Mouse (Mus musculus) monocyte, adult 5-6 weeks (primary cell): ENCODE results near the gene Xrcc5. TPM values are rescaled to one million over a fixed set of nuclear protein-coding genes. Genes with fewer than 3 reads are reported as not detected.

Experiments
- ATAC-seq: fragments of 153-309, 156-312 bp; replicated peaks from 2 replicates; pipeline ENCODE4 v1.8.0; 2017; ENCODE audit warnings: mild to moderate bottlenecking; ENCODE audit not compliant: low TSS enrichment, insufficient number of reproducible peaks, severe bottlenecking, poor library complexity, low FRiP score
- total RNA-seq: library from RNA; stranded (forward); fragments of 200-1000, 200-491, 200-594 nt; gene quantifications from 3 replicates; pipeline ENCODE4 v1.2.3, GENCODE M21; 2017

Xrcc5 gene
- total RNA-seq, result 6.0 to 18.4 TPM (median 9.1 TPM) in 3 replicates

DNA sequence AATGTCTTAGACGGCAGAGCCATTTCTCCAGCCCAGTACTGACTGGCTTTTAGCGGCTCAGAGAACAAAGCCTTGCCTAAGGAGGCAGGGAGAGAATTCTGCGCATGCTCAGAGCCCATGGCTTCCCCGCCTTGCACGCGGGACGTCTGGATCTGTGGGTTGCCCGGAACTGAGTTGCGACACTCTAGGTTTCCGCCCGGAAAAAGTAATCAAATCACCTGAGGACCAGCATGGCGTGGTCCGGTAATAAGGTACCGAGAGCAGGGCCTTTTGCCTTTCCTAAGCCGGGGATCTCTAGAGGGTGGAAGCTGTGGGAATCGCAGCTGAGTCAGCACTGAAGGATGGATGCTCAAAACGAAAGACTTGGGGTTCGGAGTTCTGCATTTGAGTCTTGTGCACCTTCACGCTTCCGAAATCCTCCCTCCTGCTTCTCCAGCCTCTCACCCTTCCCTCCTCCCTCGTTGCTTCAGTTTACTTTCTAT, at the start of gene Xrcc5:
TSS of gene Xrcc5 (plus strand) at position 105 of the 482 bp plus-strand sequence.
- ATAC-seq, result peak; percentile 88

DNA sequence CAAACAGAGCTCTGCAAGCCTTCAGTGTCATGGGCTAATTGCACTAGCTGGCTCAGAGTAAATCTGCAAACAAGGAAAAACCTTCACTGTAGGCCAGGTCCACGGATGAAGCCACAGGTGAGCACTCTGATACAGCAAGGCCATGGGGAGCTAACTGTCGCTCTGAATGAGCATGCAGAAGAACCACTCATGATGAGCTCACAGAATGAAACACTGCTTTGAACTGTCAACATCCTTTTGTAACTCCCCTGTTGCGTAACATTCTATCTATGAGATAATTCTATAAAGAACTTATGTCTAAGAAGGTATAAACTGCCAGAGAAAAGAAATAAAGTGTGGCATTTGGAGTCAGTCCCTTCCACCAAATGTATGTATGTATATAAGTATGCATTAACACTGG, 44.1 kb upstream of the Xrcc5 start:
- no peak for ATAC-seq

GRCm38 (mm10) chr1:72278085-72278484, 29.1 kb upstream of the Xrcc5 start:
- ATAC-seq, result no peak

GRCm38 (mm10) chr1:72282604-72283003, 24.6 kb upstream of the Xrcc5 start:
- no peak for ATAC-seq

DNA sequence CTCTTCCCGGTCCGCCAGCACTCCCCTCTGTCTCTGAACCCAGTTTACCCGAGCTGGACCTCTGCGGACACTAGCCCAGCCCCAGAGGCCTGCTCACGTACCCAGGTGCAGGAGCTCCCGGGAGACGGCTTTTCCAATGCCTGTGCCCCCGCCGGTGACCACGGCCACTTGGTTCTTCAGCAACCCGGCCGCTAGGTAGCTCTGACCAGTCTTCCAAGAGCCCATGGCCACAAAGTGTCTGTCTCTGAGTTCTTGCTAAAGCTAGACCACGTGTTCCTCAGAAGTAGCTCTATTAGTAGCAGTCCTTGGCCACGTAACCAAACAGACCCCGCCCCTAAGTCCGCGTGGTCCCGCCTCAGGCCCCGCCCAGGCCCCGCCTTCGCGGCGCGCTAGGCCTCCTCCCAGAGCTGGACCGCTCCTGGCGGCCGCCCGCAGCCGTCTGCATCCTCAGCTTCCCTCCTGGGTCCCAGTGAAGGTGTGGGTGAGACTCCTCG, 23.2 kb upstream of the Xrcc5 start, which contains the start of the genes Pecr and Tmem169:
TSS of gene Pecr (minus strand) at position 323 of the 494 bp plus-strand sequence.
TSS of gene Tmem169 (plus strand) at position 378 of the 494 bp plus-strand sequence.
- peak; percentile 98 for ATAC-seq

DNA sequence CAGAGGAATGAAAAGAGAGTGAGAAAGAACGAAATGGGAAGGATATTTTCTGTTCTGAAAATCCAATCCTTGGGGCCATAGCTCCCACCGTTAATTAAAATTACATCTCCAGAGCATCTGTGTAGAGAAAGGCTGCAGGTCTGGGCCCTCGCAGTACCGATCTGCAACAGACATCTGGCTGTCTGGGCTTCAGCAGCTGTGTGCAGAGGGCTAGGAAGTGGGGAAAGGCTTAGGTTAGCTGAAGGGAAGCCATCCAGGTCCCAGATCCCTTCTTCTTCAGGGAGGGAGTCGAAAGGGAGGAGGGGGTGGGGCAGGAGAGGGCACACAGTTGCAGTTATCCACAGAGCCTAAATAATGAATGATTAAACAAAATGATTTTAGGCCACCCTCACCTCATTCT, 22.7 kb upstream of the Xrcc5 start:
- ATAC-seq, result no peak

GRCm38 (mm10) chr1:72286904-72287303, 20.3 kb upstream of the Xrcc5 start:
- no peak for ATAC-seq

- ATAC-seq, result no peak
Measured at GRCm38 (mm10) chr1:72287893-72288292, 19.3 kb upstream of the Xrcc5 start.

DNA sequence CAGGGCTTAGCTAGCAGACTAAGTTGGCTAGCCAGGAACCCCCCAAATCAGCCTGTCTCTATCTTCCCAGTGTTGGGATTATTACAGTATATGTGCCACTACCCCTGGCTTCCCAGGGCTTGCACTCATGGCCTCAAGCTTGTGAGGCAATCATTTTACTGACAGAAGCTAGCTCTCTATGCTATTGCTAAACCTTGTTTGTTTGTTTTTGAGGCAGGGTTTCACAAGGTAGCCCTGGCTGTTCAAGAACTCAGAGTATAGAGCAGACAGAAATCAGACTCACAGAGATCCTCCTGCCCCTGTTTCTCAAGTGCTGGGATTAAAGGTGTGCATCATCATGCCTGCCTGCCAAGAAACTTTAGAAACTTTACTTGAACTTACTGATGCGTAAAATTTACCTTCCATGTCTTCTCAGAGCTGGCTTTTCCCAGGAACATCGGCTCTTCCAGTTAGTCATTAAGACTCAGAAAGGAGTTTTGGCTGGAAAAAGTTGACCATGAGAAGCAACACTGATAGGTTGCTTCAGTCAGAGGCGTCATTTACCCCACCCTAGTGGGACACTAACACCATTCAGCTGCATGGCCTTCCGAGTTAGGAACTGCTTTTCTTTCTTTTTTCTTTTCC, 18.6 kb upstream of the Xrcc5 start:
- ATAC-seq, result no peak

DNA sequence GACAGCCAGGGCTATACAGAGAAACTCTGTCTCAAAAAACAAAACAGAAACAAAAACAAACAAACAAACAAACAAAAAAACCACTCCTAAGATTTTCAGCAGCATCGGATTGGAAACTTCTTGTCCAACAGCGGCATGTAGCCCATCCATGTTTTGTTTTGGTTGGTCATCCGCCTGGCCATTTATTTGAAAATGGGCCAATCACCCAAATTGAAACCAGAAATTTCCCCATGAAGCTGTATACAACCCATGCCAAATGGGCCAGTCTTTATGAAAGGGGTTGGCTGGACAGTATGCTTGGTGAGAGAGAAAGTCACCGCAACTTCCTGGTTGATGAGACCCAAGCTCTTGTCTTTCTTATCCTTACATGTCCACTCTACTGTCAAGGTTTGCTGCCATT, 16.3 kb upstream of the Xrcc5 start:
- no peak for ATAC-seq

DNA sequence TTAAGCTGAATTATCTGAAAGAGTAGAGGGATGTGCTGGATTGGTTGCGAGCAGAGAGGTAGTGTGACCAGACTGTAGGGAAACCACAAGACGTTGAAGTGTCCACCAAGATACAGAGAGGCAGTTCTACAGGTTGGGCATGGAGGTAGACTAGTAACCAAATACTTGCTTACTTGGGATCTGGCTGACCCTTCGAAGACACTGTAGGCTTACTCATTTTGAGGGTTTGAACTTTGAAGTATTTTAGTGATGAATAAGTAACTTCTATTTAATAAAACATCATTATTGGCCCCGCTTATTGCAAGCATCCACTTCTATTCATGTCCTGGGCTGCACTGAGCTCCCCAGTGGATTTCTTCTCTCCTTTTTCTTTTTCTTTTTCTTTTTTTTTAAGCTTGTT, 15.8 kb upstream of the Xrcc5 start:
- ATAC-seq, result no peak

DNA sequence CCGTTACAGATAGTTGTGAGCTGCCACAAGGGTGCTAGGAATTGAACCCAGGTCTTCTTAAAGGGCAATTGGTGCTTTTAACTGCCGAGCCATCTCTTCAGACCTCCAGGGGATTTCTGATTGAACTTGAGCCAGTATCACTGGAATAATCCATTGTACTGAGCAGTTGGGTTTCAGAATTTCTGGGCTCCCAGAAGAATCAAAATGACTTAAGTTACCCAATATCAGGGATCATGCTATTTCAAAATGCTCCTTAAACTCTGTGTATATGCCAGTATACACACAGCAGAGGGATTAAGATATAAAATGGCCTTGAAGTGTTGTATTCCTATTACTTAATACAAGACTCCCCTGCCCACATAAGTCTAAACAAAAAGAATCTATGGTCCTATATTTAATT, 15.3 kb upstream of the Xrcc5 start:
- no peak for ATAC-seq

- ATAC-seq, result no peak
Measured at GRCm38 (mm10) chr1:72293869-72294663, 13.2 kb upstream of the Xrcc5 start.

- no peak for ATAC-seq
Measured at GRCm38 (mm10) chr1:72295746-72296145, 11.5 kb upstream of the Xrcc5 start.

GRCm38 (mm10) chr1:72301845-72302244, 5.4 kb upstream of the Xrcc5 start:
- no peak for ATAC-seq

DNA sequence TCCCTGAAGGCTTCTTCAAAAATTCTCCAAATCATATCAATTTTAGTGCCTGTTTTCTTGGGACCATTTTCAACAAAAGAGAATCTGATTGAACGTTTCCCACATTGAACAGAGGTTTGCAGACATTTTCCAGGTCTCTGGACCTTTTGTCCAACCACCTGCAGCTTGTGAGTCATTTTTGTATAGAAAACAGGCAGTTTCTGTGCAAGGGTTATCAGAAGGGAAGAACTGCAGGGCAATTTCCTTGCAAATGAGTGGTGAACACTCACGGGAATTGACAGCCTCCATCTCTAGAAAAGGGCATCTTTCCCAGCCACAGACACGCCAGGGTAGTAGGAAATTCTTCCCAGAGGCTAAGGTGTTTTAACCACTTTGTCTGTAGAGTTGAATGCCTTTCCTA, 980 bp upstream of the Xrcc5 start:
- no peak for ATAC-seq

DNA sequence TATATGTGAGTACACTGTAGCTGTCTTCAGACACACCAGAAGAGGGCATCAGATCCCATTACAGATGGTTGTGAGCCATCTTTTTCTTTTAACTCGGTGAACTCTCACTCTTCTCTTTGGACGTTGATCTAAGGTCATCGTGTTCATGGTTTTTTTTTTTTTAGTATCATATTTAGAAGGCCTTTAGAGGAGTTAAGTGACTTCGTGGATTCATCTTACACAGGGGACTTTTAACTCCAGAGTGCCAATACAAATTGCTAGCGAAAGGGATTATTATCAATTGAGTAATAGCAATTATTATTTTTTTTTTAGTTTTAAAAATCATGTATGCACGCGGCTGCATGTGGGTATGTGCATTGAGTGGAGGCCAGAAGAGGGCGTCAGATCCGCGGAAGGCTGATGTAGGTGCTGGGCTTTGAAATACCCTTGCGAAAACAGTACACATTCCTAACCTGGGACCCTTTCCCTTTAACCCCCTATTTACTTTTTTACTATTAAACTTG, 491 bp upstream of the Xrcc5 start:
- no peak for ATAC-seq

- no peak for ATAC-seq
Measured at GRCm38 (mm10) chr1:72308919-72309318, 1.7 kb downstream of the Xrcc5 start.

GRCm38 (mm10) chr1:72309744-72310424, 2.7 kb downstream of the Xrcc5 start:
- no peak for ATAC-seq
